Mouse (Mus musculus) large intestine, adult 2 months (tissue): ENCODE data around the gene Decr2. TPM values are rescaled to one million over a fixed set of nuclear protein-coding genes. Genes with fewer than 3 reads are reported as not detected.
"Not testable (repeated sequence)": the region's sequence is repeated elsewhere in the genome, so short reads cannot be mapped to it uniquely, and the experiment has no call there.

Experiments
- DNase-seq: peaks from one replicate; pipeline ENCODE4 v3.0.0-alpha.2; 2012; ENCODE audit warnings: low read depth, low spot score
- WGBS: fragments of 180-500 bp; shearing (Covaris S2); methylation state at CpG from one replicate; pipeline ENCODE4 v1.1.7; 2018; 5-methylcytosine and 5-hydroxymethylcytosine counted together
- polyA plus RNA-seq: library from polyadenylated mRNA; depleted of rRNA; stranded (reverse); fragments of >200 nt; gene quantifications from 2 replicates; pipeline ENCODE4 v1.2.3, GENCODE M21; 2012

Gene Decr2
- polyA plus RNA-seq, 1 experiment: 25.1 TPM

- WGBS: 4% methylated on average over 44 of the region's 44 CpGs
- no peak for DNase-seq
These were observed 21.9 kb downstream of the Decr2 start for GRCm38 (mm10) chr17:26068024-26068830.

- DNase-seq: no peak
- WGBS: 93% methylated on average over 7 of the region's 7 CpGs
These were observed 23.6 kb downstream of the Decr2 start for GRCm38 (mm10) chr17:26066488-26067020.

- no peak for DNase-seq
- WGBS: 70% methylated on average over 6 of the region's 6 CpGs
These were observed 25.2 kb downstream of the Decr2 start for GRCm38 (mm10) chr17:26064916-26065315.

- WGBS: 76% methylated on average over 9 of the region's 9 CpGs
These were observed 32.2 kb downstream of the Decr2 start for GRCm38 (mm10) chr17:26057787-26058567.

GRCm38 (mm10) chr17:26057278-26057677 is 32.9 kb downstream of the Decr2 start:
- DNase-seq: no peak
- WGBS: 91% methylated on average over 8 of the region's 8 CpGs

More at GRCm38 (mm10) chr17:26057787-26058567, 32.2 kb downstream of the Decr2 start:
- DNase-seq: no peak

- no peak for DNase-seq
- WGBS: 79% methylated on average over 6 of the region's 6 CpGs
These were observed 35.0 kb downstream of the Decr2 start for GRCm38 (mm10) chr17:26055164-26055563.

GRCm38 (mm10) chr17:26054133-26054845 is 35.8 kb downstream of the Decr2 start:
- no peak for DNase-seq
- 71% methylated on average over 17 of the region's 17 CpGs for WGBS

- DNase-seq: no peak
- 87% methylated on average over 4 of the region's 4 CpGs for WGBS
These were observed 37.4 kb downstream of the Decr2 start for GRCm38 (mm10) chr17:26052706-26053105.

GRCm38 (mm10) chr17:26052074-26052473 is 38.1 kb downstream of the Decr2 start:
- DNase-seq: no peak
- 83% methylated on average over 4 of the region's 4 CpGs for WGBS

- DNase-seq: no peak
- 88% methylated on average over 8 of the region's 8 CpGs for WGBS
These were observed 42.0 kb downstream of the Decr2 start for GRCm38 (mm10) chr17:26048118-26048517.

GRCm38 (mm10) chr17:26046253-26046997 is 43.7 kb downstream of the Decr2 start:
- WGBS: 64% methylated on average over 10 of the region's 10 CpGs
- no peak for DNase-seq

GRCm38 (mm10) chr17:26045285-26045684 is 44.9 kb downstream of the Decr2 start:
- no peak for DNase-seq
- 18% methylated on average over 4 of the region's 4 CpGs for WGBS

GRCm38 (mm10) chr17:26043249-26043636 is 46.9 kb downstream of the Decr2 start:
- no peak for DNase-seq

GRCm38 (mm10) chr17:26042599-26043248 is 47.4 kb downstream of the Decr2 start:
- 82% methylated on average over 13 of the region's 13 CpGs for WGBS
- DNase-seq: no peak

More at GRCm38 (mm10) chr17:26043249-26043636, 46.9 kb downstream of the Decr2 start:
- WGBS: 24% methylated on average over 5 of the region's 5 CpGs

GRCm38 (mm10) chr17:26041111-26041802 is 48.9 kb downstream of the Decr2 start:
- WGBS: 35% methylated on average over 9 of the region's 9 CpGs
- no peak for DNase-seq

GRCm38 (mm10) chr17:26040711-26041110 is 49.4 kb downstream of the Decr2 start:
- DNase-seq: not testable (repeated sequence)
- WGBS: 79% methylated on average over 8 of the region's 8 CpGs

GRCm38 (mm10) chr17:26032037-26032436 is 58.1 kb downstream of the Decr2 start:
- no peak for DNase-seq
- WGBS: 85% methylated on average over 6 of the region's 6 CpGs

GRCm38 (mm10) chr17:26031583-26031982 is 58.6 kb downstream of the Decr2 start:
- WGBS: 96% methylated on average over 5 of the region's 5 CpGs

More at GRCm38 (mm10) chr17:26031583-26031982, 58.6 kb downstream of the Decr2 start:
- DNase-seq: no peak
